Mouse (Mus musculus): Measurements from ENCODE around the gene Gm32802. TPM values are rescaled to one million over a fixed set of nuclear protein-coding genes. Genes with fewer than 3 reads are reported as not detected.
"Not testable (repeated sequence)": the region's sequence is repeated elsewhere in the genome, so short reads cannot be mapped to it uniquely, and the experiment has no call there.

Gene Gm32802
- polyA plus RNA-seq, 1 experiment, result not detected

GRCm38 (mm10) chr10:118294938-118295337 is 36.5 kb downstream of the Gm32802 start, which contains the start of gene Iltifb:
TSS of gene Iltifb (minus strand) at chr10:118295038.
- Histone ChIP-seq H3K27ac (ENCODE audit: control insufficient read depth, insufficient read depth, low read depth, low read length, poor library complexity) (no peak within 1 kb of the TSS), H3K4me3 (replicated peaks; ENCODE audit: control insufficient read depth, low read depth, low read length) (no peak within 1 kb of the TSS), H3K4me1 (ENCODE audit: control insufficient read depth, insufficient read depth, low read length) (no peaks in the 10 kb centered on the region)
- TF ChIP-seq CTCF (IDR thresholded peaks at IDR 0.05; ENCODE audit: control insufficient read depth, insufficient read depth, low read length), result no peak
- no peak for TF ChIP-seq POLR2A (IDR thresholded peaks at IDR 0.05; ENCODE audit: borderline replicate concordance, control insufficient read depth, low read depth, low read length)
- WGBS, result 86% methylated on average over 6 of the region's 6 CpGs

- H3K27ac ChIP-seq (ENCODE audit: control insufficient read depth, insufficient read depth, low read depth, low read length, poor library complexity); H3K4me1 ChIP-seq (ENCODE audit: control insufficient read depth, insufficient read depth, low read length); H3K4me3 ChIP-seq (replicated peaks; ENCODE audit: control insufficient read depth, low read depth, low read length): not testable (repeated sequence)
- WGBS, result 41% methylated on average over 2 of the region's 2 CpGs
Measured at GRCm38 (mm10) chr10:118302133-118302532, 43.6 kb downstream of the Gm32802 start.

Other genes with a start within 250 kb of the Gm32802 start
- gene Mdm1, start 116.9 kb upstream of the Gm32802 start, polyA plus RNA-seq (2011; ENCODE audit: insufficient read depth, insufficient read length, low replicate concordance, missing spikeins), result 5.3 and 17.4 TPM in 2 replicates
- gene Il22, start 53.7 kb upstream of the Gm32802 start, polyA plus RNA-seq (2011; ENCODE audit: insufficient read depth, insufficient read length, low replicate concordance, missing spikeins), result not detected in 2 replicates
- gene Gm32717, start 17.9 kb upstream of the Gm32802 start, polyA plus RNA-seq (2011; ENCODE audit: insufficient read depth, insufficient read length, low replicate concordance, missing spikeins), result not detected in 2 replicates
- not detected in 2 replicates for gene Iltifb, start 36.4 kb downstream of the Gm32802 start, polyA plus RNA-seq (2011; ENCODE audit: insufficient read depth, insufficient read length, low replicate concordance, missing spikeins)
- not detected in 2 replicates for gene Gm9040, start 68.3 kb downstream of the Gm32802 start, polyA plus RNA-seq (2011; ENCODE audit: insufficient read depth, insufficient read length, low replicate concordance, missing spikeins)
- gene Gm9044, start 73.7 kb downstream of the Gm32802 start, polyA plus RNA-seq (2011; ENCODE audit: insufficient read depth, insufficient read length, low replicate concordance, missing spikeins), result not detected in 2 replicates
- not detected in 2 replicates for gene Gm9045, start 79.1 kb downstream of the Gm32802 start, polyA plus RNA-seq (2011; ENCODE audit: insufficient read depth, insufficient read length, low replicate concordance, missing spikeins)
- gene Gm9046, start 84.6 kb downstream of the Gm32802 start, polyA plus RNA-seq (2011; ENCODE audit: insufficient read depth, insufficient read length, low replicate concordance, missing spikeins), result not detected in 2 replicates
- not detected in 2 replicates for gene Gm9048, start 90.0 kb downstream of the Gm32802 start, polyA plus RNA-seq (2011; ENCODE audit: insufficient read depth, insufficient read length, low replicate concordance, missing spikeins)
- gene Gm9049, start 95.4 kb downstream of the Gm32802 start, polyA plus RNA-seq (2011; ENCODE audit: insufficient read depth, insufficient read length, low replicate concordance, missing spikeins), result not detected in 2 replicates
- not detected in 2 replicates for gene Ifng, start 182.4 kb downstream of the Gm32802 start, polyA plus RNA-seq (2011; ENCODE audit: insufficient read depth, insufficient read length, low replicate concordance, missing spikeins)